Comparison of ENCODE assay signal across 10 mouse cellular contexts in genomic region chr2:32667775-32668174, GRCm38 (mm10). TPM values are rescaled to one million over a fixed set of nuclear protein-coding genes. Genes with fewer than 3 reads are reported as not detected.
A peak's percentile ranks its signal among the peaks of the same experiment; 100 is the strongest.
DNase-seq lines count a peak whose midpoint lies in the region; ATAC-seq and TF ChIP-seq lines count a peak whose summit lies in the region.
"Had no signal": no experiment of that assay in that cellular context is flagged by ENCODE, and none has a peak within 500 bp of the region (broad histone marks: within the 10 kb centered on the region; RNA-seq: fewer than 3 reads in every experiment).

No protein-coding gene starts in this region.

- DNase-seq in intestine, embryonic 14.5 days (ENCODE audit: low spot score), result no peak
- DNase-seq in ZHBTc4 (ENCODE audit: low read depth, low spot score), result peak; percentile 49
- peak; percentile 21 for DNase-seq in embryonic facial prominence, embryonic 14.5 days (ENCODE audit: low spot score)
- no peak for DNase-seq in cerebellum, postnatal 4 days (ENCODE audit: low spot score in 2 of 2)
- DNase-seq: cerebellum, postnatal 25 days; lung, adult 2 months had no signal

- H3K27me3 ChIP-seq in intestine, embryonic 14.5 days (replicated peaks; ENCODE audit: control insufficient read depth, insufficient read depth, low read length), result no peaks in the 10 kb centered on the region
- H3K27me3 ChIP-seq in intestine, postnatal 0 days (replicated peaks; ENCODE audit: control insufficient read depth, insufficient read depth, low read length), result no peaks in the 10 kb centered on the region
- H3K27me3 ChIP-seq in embryonic facial prominence, embryonic 14.5 days (replicated peaks; ENCODE audit: control insufficient read depth, insufficient read depth, low read length), result no peaks in the 10 kb centered on the region
- no peaks in the 10 kb centered on the region for H3K27me3 ChIP-seq in limb, embryonic 12.5 days
- H3K27me3 ChIP-seq: neural tube, embryonic 12.5 days had no signal

- WGBS in intestine, embryonic 14.5 days, result 31% methylated on average over 11 of the region's 11 CpGs
- 47% methylated on average over 11 of the region's 11 CpGs for WGBS in intestine, postnatal 0 days
- 57% methylated on average over 11 of the region's 11 CpGs for WGBS in embryonic facial prominence, embryonic 14.5 days
- WGBS in limb, embryonic 12.5 days, result 59% methylated on average over 11 of the region's 11 CpGs

- H3K9ac ChIP-seq in intestine, embryonic 14.5 days (ENCODE audit: low read length), result no peak overlapping the region
- no peak overlapping the region for H3K9ac ChIP-seq in intestine, postnatal 0 days (ENCODE audit: low read depth, low read length)
- no peak overlapping the region for H3K9ac ChIP-seq in embryonic facial prominence, embryonic 14.5 days (ENCODE audit: low read depth, low read length)
- no peak overlapping the region for H3K9ac ChIP-seq in limb, embryonic 12.5 days (replicated peaks)
- H3K9ac ChIP-seq: neural tube, embryonic 12.5 days had no signal

- H3K4me1 ChIP-seq in intestine, embryonic 14.5 days (replicated peaks; ENCODE audit: control insufficient read depth, insufficient read depth, low read length), result no peaks in the 10 kb centered on the region
- H3K4me1 ChIP-seq in intestine, postnatal 0 days (replicated peaks; ENCODE audit: control insufficient read depth, insufficient read depth, low read length), result no peaks in the 10 kb centered on the region
- H3K4me1 ChIP-seq in embryonic facial prominence, embryonic 14.5 days (ENCODE audit: control insufficient read depth, insufficient read depth, low read length), result no peaks in the 10 kb centered on the region
- H3K4me1 ChIP-seq in limb, embryonic 12.5 days (replicated peaks), result no peaks in the 10 kb centered on the region
- H3K4me1 ChIP-seq: neural tube, embryonic 12.5 days had no signal

- H3K36me3 ChIP-seq in intestine, embryonic 14.5 days (ENCODE audit: control insufficient read depth, insufficient read depth, low read length), result peaks cover 4% of the 10 kb centered on the region; the same call in 1 of the 2 replicates
- peaks cover 20% of the 10 kb centered on the region; the same call in 1 of the 2 replicates for H3K36me3 ChIP-seq in intestine, postnatal 0 days (ENCODE audit: control insufficient read depth, insufficient read depth)
- 0 out of 2 replicates have a peak, but pooled peaks cover 5% of the 10 kb centered on the region for H3K36me3 ChIP-seq in embryonic facial prominence, embryonic 14.5 days (ENCODE audit: control insufficient read depth, insufficient read depth, low read length)
- no peaks in the 10 kb centered on the region for H3K36me3 ChIP-seq in limb, embryonic 12.5 days
- H3K36me3 ChIP-seq: neural tube, embryonic 12.5 days had no signal

- H3K9me3 ChIP-seq in intestine, embryonic 14.5 days (ENCODE audit: control insufficient read depth, low read length), result no peaks in the 10 kb centered on the region
- H3K9me3 ChIP-seq in intestine, postnatal 0 days (ENCODE audit: control insufficient read depth), result no peaks in the 10 kb centered on the region
- no peaks in the 10 kb centered on the region for H3K9me3 ChIP-seq in embryonic facial prominence, embryonic 14.5 days (ENCODE audit: control insufficient read depth, low read length)
- H3K9me3 ChIP-seq in limb, embryonic 12.5 days, result no peaks in the 10 kb centered on the region
- H3K9me3 ChIP-seq: neural tube, embryonic 12.5 days had no signal

- H3K4me2 ChIP-seq in intestine, embryonic 14.5 days (ENCODE audit: low read length), result no peak overlapping the region
- H3K4me2 ChIP-seq in intestine, postnatal 0 days (replicated peaks; ENCODE audit: low read depth), result no peak overlapping the region
- H3K4me2 ChIP-seq in embryonic facial prominence, embryonic 14.5 days (ENCODE audit: low read depth, low read length), result no peak overlapping the region
- no peak overlapping the region for H3K4me2 ChIP-seq in limb, embryonic 12.5 days
- H3K4me2 ChIP-seq: neural tube, embryonic 12.5 days had no signal

- H3K4me3 ChIP-seq in intestine, embryonic 14.5 days (ENCODE audit: low read depth, low read length), result no peak overlapping the region
- no peak overlapping the region for H3K4me3 ChIP-seq in intestine, postnatal 0 days (ENCODE audit: low read depth, low read length)
- no peak overlapping the region for H3K4me3 ChIP-seq in embryonic facial prominence, embryonic 14.5 days (ENCODE audit: low read depth, low read length)
- H3K4me3 ChIP-seq in limb, embryonic 12.5 days (replicated peaks), result no peak overlapping the region
- H3K4me3 ChIP-seq: neural tube, embryonic 12.5 days had no signal

- H3K27ac ChIP-seq in intestine, embryonic 14.5 days (ENCODE audit: low read depth), result peak overlapping the region; percentile 63; the same call in 1 of the 2 replicates
- no peak overlapping the region for H3K27ac ChIP-seq in intestine, postnatal 0 days (ENCODE audit: low read depth, low read length)
- H3K27ac ChIP-seq in embryonic facial prominence, embryonic 14.5 days (replicated peaks; ENCODE audit: low read depth, low read length), result 0 out of 2 replicates have a peak overlapping the region, but pooled peaks have one; percentile 6
- H3K27ac ChIP-seq in limb, embryonic 12.5 days, result peak overlapping the region; percentile 47
- H3K27ac ChIP-seq: neural tube, embryonic 12.5 days had no signal

- ATAC-seq in intestine, embryonic 14.5 days (replicated peaks; ENCODE audit: low FRiP score, low TSS enrichment, low read depth), result no peak
- no peak for ATAC-seq in intestine, postnatal 0 days
- ATAC-seq in embryonic facial prominence, embryonic 14.5 days (ENCODE audit: low read depth), result no peak
- ATAC-seq in limb, embryonic 12.5 days (ENCODE audit: insufficient number of reproducible peaks, insufficient read depth, low FRiP score, low TSS enrichment, low read depth), result no peak
- no peak for ATAC-seq in cerebellum, adult (ENCODE audit: insufficient number of reproducible peaks, low FRiP score, low TSS enrichment)

- no peak for TF ChIP-seq CTCF in intestine, postnatal 0 days (IDR thresholded peaks at IDR 0.05; ENCODE audit: low read depth)

RNA-seq across cellular contexts. Expression of gene Eng, which starts 21.4 kb away (rescaled TPM):
- 59.5 and 61.4 TPM in 2 replicates for polyA plus RNA-seq in intestine, embryonic 14.5 days (2014; fragmentation: Nextera tagmentation; extraction: Ambion mirVana)
- polyA plus RNA-seq in intestine, postnatal 0 days (2015; fragmentation: Nextera tagmentation; extraction: Ambion mirVana), result 32.2 and 34.1 TPM in 2 replicates
- 57.9 and 64.3 TPM in 2 replicates for polyA plus RNA-seq in embryonic facial prominence, embryonic 14.5 days (2014; fragmentation: Nextera tagmentation; extraction: Ambion mirVana)
- 24.7 and 25.7 TPM in 2 replicates for polyA plus RNA-seq in limb, embryonic 12.5 days (2016; fragmentation: Nextera tagmentation; extraction: Ambion mirVana)

RNA-seq across cellular contexts. Expression of gene Fpgs, which starts 36.2 kb away (rescaled TPM):
- polyA plus RNA-seq in intestine, embryonic 14.5 days (2014; fragmentation: Nextera tagmentation; extraction: Ambion mirVana), result 32.9 and 35.6 TPM in 2 replicates
- 12.4 and 15.2 TPM in 2 replicates for polyA plus RNA-seq in intestine, postnatal 0 days (2015; fragmentation: Nextera tagmentation; extraction: Ambion mirVana)
- 28.2 and 31.0 TPM in 2 replicates for polyA plus RNA-seq in embryonic facial prominence, embryonic 14.5 days (2014; fragmentation: Nextera tagmentation; extraction: Ambion mirVana)
- 31.0 and 32.9 TPM in 2 replicates for polyA plus RNA-seq in limb, embryonic 12.5 days (2016; fragmentation: Nextera tagmentation; extraction: Ambion mirVana)

RNA-seq across cellular contexts. Expression of gene Cdk9, which starts 45.1 kb away (rescaled TPM):
- 83.8 and 85.2 TPM in 2 replicates for polyA plus RNA-seq in intestine, embryonic 14.5 days (2014; fragmentation: Nextera tagmentation; extraction: Ambion mirVana)
- 54.0 and 62.2 TPM in 2 replicates for polyA plus RNA-seq in intestine, postnatal 0 days (2015; fragmentation: Nextera tagmentation; extraction: Ambion mirVana)
- 67.4 and 82.3 TPM in 2 replicates for polyA plus RNA-seq in embryonic facial prominence, embryonic 14.5 days (2014; fragmentation: Nextera tagmentation; extraction: Ambion mirVana)
- 129 and 136 TPM in 2 replicates for polyA plus RNA-seq in limb, embryonic 12.5 days (2016; fragmentation: Nextera tagmentation; extraction: Ambion mirVana)

RNA-seq across cellular contexts. Expression of gene Ak1, which starts 46.2 kb away (rescaled TPM):
- polyA plus RNA-seq in intestine, embryonic 14.5 days (2014; fragmentation: Nextera tagmentation; extraction: Ambion mirVana), result 22.8 and 24.6 TPM in 2 replicates
- 10.5 and 12.1 TPM in 2 replicates for polyA plus RNA-seq in intestine, postnatal 0 days (2015; fragmentation: Nextera tagmentation; extraction: Ambion mirVana)
- polyA plus RNA-seq in embryonic facial prominence, embryonic 14.5 days (2014; fragmentation: Nextera tagmentation; extraction: Ambion mirVana), result 97.8 and 125 TPM in 2 replicates
- 34.3 and 34.4 TPM in 2 replicates for polyA plus RNA-seq in limb, embryonic 12.5 days (2016; fragmentation: Nextera tagmentation; extraction: Ambion mirVana)

RNA-seq across cellular contexts. Expression of gene Sh2d3c, which starts 53.1 kb away (rescaled TPM):
- polyA plus RNA-seq in intestine, embryonic 14.5 days (2014; fragmentation: Nextera tagmentation; extraction: Ambion mirVana), result 32.5 and 32.7 TPM in 2 replicates
- 11.2 and 11.7 TPM in 2 replicates for polyA plus RNA-seq in intestine, postnatal 0 days (2015; fragmentation: Nextera tagmentation; extraction: Ambion mirVana)
- polyA plus RNA-seq in embryonic facial prominence, embryonic 14.5 days (2014; fragmentation: Nextera tagmentation; extraction: Ambion mirVana), result 21.7 and 28.3 TPM in 2 replicates
- polyA plus RNA-seq in limb, embryonic 12.5 days (2016; fragmentation: Nextera tagmentation; extraction: Ambion mirVana), result 17.0 and 17.1 TPM in 2 replicates

Comparison
In these comparisons a context has a peak if more than half of its experiments do, and no peak if none do; other contexts are left out.
1. DNase-seq: peak in ZHBTc4 (single experiment) and embryonic facial prominence, embryonic 14.5 days (single experiment); none in intestine, embryonic 14.5 days (single experiment) and cerebellum, postnatal 4 days (0 of 2).